Mouse (Mus musculus) 3134 (cell line): ENCODE results near the gene Slc35f6.

Source experiments
- DNase-seq: peaks from one replicate; pipeline ENCODE4 v3.0.0-alpha.2; 2011; ENCODE audit warnings: low spot score; ENCODE audit not compliant: insufficient read length; ENCODE audit errors: extremely low read depth

Slc35f6 gene

GRCm38 (mm10) chr5:30620567-30620966 lies 27.2 kb upstream of the Slc35f6 start:
- DNase-seq = no peak

- no peak for DNase-seq
Measured at GRCm38 (mm10) chr5:30621211-30621790, 26.4 kb upstream of the Slc35f6 start.

DNA sequence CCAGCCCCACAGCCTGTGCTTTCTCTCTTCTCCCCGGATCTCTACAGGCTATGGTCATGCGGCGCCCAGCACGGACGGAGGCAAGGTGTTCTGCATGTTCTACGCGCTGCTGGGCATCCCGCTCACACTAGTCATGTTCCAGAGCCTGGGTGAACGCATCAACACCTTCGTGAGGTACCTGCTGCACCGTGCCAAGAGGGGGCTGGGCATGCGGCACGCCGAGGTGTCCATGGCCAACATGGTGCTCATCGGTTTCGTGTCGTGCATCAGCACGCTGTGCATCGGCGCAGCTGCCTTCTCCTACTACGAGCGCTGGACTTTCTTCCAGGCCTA lies 25.9 kb upstream of the Slc35f6 start:
- no peak for DNase-seq

GRCm38 (mm10) chr5:30622177-30622840 lies 25.4 kb upstream of the Slc35f6 start:
- no peak for DNase-seq

DNA sequence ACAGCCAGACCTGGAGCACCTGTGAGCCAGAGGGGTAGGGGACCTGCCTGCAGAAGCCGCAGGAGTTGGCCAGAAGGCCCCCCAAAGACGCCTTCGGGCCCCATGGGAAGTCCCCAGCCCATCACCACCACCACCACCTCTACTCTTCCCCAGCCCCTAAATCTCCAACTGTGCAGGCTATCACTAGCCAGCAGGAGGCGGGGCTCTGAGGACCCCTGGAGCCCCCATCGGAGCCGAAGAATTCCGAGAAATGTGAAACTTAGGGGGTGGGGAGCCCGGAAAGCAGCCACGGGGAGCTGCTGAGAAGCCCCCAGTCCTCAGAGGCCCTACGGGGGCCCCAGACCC lies 24.9 kb upstream of the Slc35f6 start:
- no peak for DNase-seq

DNA sequence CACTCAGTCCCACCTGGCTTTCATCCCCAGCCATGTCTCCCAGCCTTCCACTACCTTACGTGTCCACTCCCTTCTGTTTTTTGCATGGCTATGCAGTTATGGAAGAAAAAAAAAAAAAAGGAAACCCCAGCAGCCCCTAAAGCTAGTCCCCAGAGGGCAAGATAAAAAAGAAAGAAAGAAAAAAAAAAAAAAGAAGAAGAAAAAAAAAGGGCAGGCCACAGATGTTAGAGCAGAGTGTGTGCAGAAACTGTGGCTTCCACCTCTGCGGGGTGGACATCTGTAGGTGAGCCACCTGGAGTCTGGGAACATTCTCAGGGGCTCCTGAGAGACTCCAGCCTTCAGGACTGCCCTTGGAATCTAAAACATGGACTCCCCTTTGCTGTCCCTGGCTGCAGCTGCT lies 24.4 kb upstream of the Slc35f6 start:
- no peak for DNase-seq

GRCm38 (mm10) chr5:30624311-30624710 lies 23.4 kb upstream of the Slc35f6 start:
- no peak for DNase-seq

DNA sequence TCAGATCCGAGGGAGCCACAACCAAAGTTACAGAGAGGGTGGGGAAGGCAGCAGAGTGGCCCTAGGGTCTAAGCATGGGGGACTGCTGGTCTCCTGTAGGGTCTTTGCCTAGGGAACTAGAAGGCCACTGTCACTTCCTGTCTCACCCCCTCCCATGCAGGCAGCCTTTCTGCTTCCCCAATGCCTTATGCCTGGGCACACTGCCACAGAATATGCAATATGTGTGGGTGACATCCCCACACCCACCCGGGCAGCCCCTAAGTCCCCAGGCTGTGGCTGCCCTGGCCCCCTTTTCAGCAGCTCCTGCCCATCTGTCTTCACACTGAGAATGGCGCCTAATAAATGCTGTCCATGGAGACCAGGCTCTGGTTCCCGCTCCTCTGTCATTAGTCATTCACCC lies 22.8 kb upstream of the Slc35f6 start:
- DNase-seq = no peak

DNA sequence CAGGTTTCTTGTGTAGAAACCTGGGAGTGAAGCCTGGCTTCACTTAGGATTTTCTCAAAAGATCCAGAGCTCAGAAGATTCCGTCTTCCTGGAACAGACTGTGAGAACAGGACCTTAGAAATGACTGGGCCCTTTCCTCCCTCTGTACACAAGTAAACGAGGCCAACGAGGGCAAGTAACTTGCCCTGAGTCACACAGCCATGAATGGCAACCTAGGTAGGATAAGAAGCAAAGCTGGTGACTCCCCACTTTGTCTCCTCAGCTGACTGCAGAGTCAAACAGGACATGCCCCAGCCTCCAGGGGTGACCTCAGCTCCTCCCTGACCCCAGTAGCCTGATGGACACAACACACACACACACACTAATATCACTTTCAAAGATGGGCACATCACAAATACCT lies 22.4 kb upstream of the Slc35f6 start:
- no peak for DNase-seq

DNA sequence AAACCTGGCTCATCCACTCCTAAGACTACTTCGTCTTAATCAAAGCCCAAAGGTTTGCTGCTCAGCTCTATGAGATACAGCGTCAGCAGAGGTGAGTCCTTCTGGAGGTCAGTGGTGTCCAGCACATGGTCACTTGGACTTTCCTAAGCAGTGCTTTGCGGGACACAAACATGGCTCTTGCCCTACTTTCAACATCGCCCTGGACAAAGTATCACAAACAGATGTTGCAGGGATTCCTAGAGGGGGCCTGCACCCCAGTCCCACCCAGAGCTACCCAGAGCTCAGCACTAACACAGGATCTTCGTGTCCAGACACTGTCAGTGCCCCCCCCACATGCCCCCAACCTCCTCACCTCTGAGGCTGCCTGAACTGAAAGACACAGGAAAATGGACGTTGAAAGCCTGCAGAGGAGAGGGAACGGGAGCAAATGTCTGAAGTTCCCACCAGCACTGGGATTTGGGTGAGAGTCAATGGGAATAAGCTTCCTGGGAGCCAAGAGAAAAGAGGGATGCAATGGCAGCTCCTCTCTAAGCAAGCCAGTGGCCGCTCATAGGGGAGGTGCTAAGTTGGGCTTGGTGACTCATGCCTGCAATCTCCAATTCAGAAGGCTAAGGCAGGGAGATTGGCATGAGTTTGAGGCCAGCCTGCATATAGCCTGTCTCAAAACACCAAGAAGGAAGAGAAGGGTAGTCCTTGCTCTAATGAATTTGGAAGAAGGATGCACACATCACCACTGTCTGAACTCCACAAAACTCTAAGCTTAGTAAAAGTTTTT lies 21.2 kb upstream of the Slc35f6 start:
- DNase-seq = no peak

DNA sequence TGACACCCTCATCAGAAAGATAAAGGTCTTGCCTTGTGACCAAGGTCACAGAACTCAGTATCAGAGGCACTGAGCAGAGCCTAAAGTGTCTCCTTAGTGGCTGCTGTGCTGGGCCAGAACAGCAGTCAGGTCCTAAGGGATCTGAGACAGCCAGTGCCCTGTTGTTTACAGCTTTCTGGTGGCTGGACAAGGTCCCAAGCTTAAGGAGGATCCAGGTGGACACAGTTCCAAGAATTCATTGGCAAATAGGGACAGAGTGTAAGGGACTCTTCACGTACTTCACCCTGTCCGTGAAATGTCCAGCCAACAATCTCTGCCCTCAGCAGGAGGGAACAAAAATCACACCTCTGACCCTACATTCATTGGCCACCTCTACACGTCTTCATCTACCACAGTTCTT lies 19.2 kb upstream of the Slc35f6 start:
- DNase-seq = no peak

DNA sequence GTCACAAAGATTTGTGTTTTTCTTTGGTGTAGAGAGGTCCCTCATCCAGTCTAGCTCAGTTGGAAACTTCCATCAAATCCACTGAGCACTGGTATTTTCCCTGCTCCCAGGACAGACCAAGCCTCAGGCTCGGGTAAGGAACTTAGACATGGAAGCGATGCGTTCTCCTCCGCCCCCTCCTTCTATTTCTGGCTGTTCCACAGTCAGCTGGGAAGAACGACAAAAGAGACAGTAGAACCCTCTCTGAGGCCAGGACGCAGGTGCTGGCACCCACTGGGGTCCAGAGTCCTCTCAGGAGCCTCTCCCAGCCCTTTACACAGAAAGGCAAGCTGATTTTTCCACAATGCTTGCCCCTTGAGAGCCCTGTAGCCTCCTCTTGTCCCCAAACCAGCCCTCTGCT lies 17.3 kb upstream of the Slc35f6 start:
- no peak for DNase-seq

- DNase-seq = no peak
Measured at GRCm38 (mm10) chr5:30632134-30632533, 15.6 kb upstream of the Slc35f6 start.

DNA sequence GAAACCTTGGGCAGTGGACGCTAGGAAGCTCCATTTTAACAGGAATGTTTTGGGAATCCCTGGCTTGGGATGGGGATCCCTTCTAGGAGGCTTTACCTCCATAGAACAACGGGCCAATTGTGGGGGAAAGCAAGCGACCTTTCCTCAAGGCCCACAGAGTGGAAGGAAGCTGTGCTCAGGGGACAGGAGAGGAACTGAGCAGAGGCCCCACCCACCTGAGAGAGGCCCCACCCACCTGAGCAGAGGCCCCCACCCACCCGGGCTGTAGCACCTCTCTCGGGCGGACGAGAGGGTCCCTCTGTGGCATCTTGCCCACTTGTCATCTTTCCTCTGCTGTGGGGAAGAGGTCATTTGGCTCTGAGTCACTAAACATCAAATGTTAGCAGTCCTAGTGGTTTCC lies 10.7 kb upstream of the Slc35f6 start:
- no peak for DNase-seq

DNA sequence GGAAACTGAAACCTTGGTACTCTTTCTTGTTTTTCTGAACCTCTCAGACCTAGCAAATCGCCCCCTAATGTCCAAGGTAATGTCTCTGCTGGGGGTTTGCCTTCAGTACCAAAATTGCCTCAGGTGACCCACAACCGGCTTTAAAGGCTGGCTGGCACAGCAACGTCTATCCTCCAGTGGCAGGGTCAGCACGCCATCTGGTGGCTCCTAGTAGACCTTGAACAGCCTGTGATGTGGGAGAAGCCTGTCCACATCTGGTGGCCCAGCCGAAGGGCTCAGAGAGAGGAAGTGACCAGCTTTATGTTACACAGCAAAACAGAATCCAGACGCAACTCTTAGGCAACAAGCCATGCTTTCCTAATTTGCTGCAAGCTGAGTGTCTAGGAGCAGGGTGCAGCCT lies 9.7 kb upstream of the Slc35f6 start:
- no peak for DNase-seq

GRCm38 (mm10) chr5:30643477-30644179 lies 4.1 kb upstream of the Slc35f6 start:
- no peak for DNase-seq

- DNase-seq = no peak
Measured at GRCm38 (mm10) chr5:30646036-30646435, 1.7 kb upstream of the Slc35f6 start.

DNA sequence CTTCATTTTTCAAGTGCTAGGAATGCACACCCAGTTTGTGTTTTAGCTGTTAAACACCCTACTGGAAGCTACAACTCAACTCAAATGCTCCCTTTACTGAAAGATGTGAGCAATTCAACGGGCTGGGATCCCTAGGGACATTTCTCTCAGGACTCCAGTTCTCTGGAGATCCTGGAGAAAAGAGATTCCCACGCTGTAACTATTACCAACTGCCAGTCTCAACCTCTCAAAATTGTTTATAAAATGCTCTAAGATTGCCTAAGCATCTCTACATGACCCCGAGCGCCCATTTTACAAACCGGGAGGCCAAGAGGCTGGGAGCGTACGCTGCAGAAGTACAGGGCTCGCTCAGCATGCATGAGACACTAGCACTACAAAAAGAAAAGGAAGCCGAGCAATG lies 337 bp upstream of the Slc35f6 start:
- DNase-seq = no peak

- DNase-seq = no peak
Measured at GRCm38 (mm10) chr5:30649558-30649957, 1.8 kb downstream of the Slc35f6 start.

GRCm38 (mm10) chr5:30650756-30651155 lies 3.0 kb downstream of the Slc35f6 start:
- no peak for DNase-seq

- peak; percentile 39 for DNase-seq
Measured at GRCm38 (mm10) chr5:30651554-30651953, 3.8 kb downstream of the Slc35f6 start.

DNA sequence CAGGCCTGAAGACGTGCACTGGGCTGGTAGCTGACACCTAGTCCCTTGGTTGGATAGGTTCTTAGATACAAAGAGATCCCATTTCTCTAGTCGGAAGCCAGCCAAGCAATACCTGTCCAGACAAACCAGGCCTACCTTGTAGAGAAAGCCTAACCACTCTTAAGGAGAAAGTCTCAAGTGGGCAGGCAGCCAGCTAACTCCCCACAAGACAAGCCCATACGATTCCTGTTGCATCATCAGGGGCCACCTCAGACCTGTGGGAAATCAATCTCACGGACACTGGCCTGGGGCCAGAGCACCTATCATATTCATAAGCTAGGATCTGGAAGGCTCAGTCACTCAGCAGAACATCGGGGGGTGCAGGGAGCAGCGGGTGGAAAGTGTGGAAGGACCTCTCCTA lies 5.5 kb downstream of the Slc35f6 start:
- no peak for DNase-seq
